Mouse (Mus musculus): ENCODE results near the gene Papolg.

DNA sequence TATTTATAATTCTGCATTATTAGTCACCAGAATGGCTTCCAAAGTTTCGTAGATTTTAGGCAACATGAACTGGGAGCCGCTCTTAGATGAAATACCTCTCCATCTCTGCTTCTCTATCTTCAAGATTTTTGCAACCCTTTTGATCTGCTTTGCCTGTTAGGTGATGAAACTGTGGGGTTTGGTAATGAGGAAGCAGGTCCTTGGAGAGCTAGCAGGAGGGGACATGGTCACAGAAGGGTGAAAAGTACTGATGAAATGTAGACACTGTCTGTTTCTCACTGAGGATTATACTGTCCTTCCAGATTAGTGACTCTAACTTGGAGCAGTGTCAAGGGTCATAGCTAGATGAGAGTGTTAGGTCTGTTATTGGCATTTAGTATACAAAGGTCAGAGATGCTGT is 73.4 kb downstream of the Papolg start:
- TF ChIP-seq CTCF (IDR thresholded peaks at IDR 0.05; ENCODE audit: borderline replicate concordance, insufficient read depth, low read length) = no peak
- no peak for TF ChIP-seq POLR2A (IDR thresholded peaks at IDR 0.05; ENCODE audit: low read depth, low read length)

All from embryonic fibroblast, embryonic 13.5 days (primary cell).